Mouse (Mus musculus): ENCODE data around the gene Chn2.

DNA sequence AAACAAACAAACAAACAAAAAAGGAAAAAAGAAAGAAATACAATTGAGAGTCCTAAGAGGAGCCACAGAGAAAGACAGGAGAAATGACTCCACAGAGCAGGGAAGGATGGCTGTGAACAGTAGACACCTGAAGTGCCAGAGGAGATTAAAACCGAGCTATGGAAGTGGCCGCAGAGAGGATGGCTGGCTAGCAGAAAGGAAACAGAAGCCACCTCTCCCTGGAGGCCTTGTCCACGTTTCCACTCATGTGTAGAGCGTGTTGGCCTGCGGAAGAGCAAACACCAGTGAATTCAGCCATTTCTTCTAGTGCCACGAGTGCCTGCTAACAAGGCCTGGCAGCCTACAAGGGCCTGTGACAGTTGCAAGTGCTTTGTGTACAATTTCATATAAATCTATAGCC, 75.1 kb downstream of the Chn2 start:
- no peak for TF ChIP-seq GATA1 (IDR thresholded peaks at IDR 0.05; ENCODE audit: borderline replicate concordance, low read length)
- TF ChIP-seq FLI1 (IDR thresholded peaks at IDR 0.05; ENCODE audit: low read length) = no peak
